Mouse (Mus musculus): ENCODE results near the gene Ppox.

DNA sequence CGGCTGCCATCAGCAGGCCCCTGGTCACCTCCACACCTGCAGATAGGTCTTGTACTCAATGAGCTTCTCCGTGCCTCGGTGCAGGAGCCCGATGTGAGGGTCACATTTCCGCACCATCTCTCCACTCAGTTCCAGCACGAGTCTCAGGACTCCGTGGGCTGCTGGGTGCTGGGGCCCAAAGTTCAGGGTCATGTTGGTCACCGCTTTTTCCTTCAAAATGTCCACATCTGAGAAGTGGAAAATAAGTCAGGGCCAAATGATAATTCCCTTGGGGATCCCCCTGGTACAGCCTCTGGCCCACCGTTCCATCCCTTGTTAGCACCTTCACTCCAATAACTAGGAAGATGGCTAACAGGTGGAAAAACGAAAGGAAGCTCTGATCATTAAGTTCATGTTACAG is 40.1 kb downstream of the Ppox start:
- TF ChIP-seq CTCF (IDR thresholded peaks at IDR 0.05; ENCODE audit: control insufficient read depth, insufficient read depth, insufficient read length) (no peak), MYOG (IDR thresholded peaks at IDR 0.05; ENCODE audit: control insufficient read depth, extremely low read depth, insufficient read length) (no peak), FOSL1 (IDR thresholded peaks at IDR 0.05; ENCODE audit: insufficient read depth, low read length, poor library complexity, severe bottlenecking) (no peak), USF1 (IDR thresholded peaks at IDR 0.05; ENCODE audit: low read depth) (no peak), MAX (IDR thresholded peaks at IDR 0.05) (no peak), MYOD1 (IDR thresholded peaks at IDR 0.05; ENCODE audit: control insufficient read depth, insufficient read length, low read depth) (no peak), CEBPB (IDR thresholded peaks at IDR 0.05; ENCODE audit: low read depth) (no peak)
